Mouse (Mus musculus): ENCODE data around the gene Tap2.

- TF ChIP-seq CTCF (IDR thresholded peaks at IDR 0.05; ENCODE audit: borderline replicate concordance, insufficient read depth, low read depth, low read length), result no peak
- TF ChIP-seq POLR2A (IDR thresholded peaks at IDR 0.05; ENCODE audit: borderline replicate concordance, insufficient read depth, low read length), result no peak
These were observed 2.4 kb upstream of the Tap2 start for GRCm38 (mm10) chr17:34200772-34201505.
